Mouse (Mus musculus) cortical plate, adult 2 months (tissue): ENCODE data around the gene Gm28048.

Source experiments
- CTCF ChIP-seq: fragments of 200-500 bp; IDR thresholded peaks from 2 replicates; pipeline ENCODE4 v1.5.1; 2011; ENCODE audit warnings: mild to moderate bottlenecking, control low read depth, low read length; ENCODE audit not compliant: insufficient read depth; ENCODE audit errors: extremely low read depth
- POLR2A ChIP-seq: fragments of 200-500 bp; IDR thresholded peaks from 2 replicates; pipeline ENCODE4 v1.6.1; 2011; ENCODE audit warnings: mild to moderate bottlenecking, low read length, control low read depth; ENCODE audit not compliant: insufficient read depth; ENCODE audit errors: extremely low read depth

- TF ChIP-seq POLR2A = no peak
- no peak for TF ChIP-seq CTCF
Observed at GRCm38 (mm10) chr11:22931320-22931905, 50.5 kb downstream of the Gm28048 start.
